Mouse (Mus musculus) cerebellum, postnatal 36 days (tissue): ENCODE data around the gene Acadvl.
A peak's percentile ranks its signal among the peaks of the same experiment; 100 is the strongest.

ENCODE experiments used
- DNase-seq, 2 experiments: peaks; one replicate each; pipeline ENCODE4 v3.0.0; 2021 to 2022; ENCODE audit warnings: mixed read lengths in 2 of 2

Gene Acadvl

GRCm38 (mm10) chr11:70000396-70000898 is 14.8 kb downstream of the Acadvl start, which contains the start of gene Dvl2:
TSS of gene Dvl2 (plus strand) at chr11:70000595.
- peak; percentile 84 to 89 for DNase-seq

DNA sequence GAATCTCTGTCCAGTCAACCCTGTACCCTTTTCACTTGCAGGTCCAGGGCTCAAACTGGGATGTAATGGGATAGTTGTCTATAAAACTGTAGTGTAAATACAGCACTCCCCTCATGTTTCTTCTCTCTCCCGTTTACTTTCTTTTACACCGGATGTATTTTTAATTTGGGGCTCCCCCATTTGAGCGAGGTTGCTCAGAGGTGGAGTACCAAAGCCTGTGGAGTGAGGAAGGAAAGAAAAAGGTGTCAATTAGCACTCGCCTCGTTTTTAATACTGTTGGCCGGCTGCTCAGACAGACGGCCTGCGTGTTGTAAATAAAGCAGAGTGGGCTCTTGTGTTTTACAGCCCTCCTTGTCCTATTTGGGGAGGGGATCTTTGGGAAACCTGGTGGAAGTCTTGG is 15.5 kb downstream of the Acadvl start:
- DNase-seq = no peak

- DNase-seq = no peak
Measured at GRCm38 (mm10) chr11:69998567-69999491, 16.4 kb downstream of the Acadvl start.

DNA sequence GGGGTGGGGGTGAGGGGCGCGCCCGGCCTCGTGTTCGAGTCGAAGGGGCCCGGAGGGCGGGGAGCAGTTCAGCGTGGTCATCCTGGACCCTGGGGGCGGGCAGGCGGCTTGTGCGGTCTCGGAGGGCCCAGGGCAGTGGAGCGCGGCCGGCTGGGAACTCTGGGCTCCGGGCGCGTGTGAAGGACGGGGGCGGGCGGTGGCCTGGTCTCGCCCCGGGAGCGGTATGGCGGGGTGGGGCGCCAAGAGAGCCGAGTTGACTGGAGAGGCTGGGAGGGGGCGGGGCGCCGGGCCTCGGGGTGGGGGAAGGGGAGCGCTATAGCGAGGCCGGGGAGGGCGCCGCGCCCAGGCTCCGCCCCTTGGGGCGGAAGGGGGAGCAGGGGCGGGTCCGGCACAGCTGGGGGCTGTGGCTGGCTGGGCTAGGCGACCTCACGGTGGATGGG is 18.1 kb downstream of the Acadvl start:
- DNase-seq = peak; percentile 67 to 81

DNA sequence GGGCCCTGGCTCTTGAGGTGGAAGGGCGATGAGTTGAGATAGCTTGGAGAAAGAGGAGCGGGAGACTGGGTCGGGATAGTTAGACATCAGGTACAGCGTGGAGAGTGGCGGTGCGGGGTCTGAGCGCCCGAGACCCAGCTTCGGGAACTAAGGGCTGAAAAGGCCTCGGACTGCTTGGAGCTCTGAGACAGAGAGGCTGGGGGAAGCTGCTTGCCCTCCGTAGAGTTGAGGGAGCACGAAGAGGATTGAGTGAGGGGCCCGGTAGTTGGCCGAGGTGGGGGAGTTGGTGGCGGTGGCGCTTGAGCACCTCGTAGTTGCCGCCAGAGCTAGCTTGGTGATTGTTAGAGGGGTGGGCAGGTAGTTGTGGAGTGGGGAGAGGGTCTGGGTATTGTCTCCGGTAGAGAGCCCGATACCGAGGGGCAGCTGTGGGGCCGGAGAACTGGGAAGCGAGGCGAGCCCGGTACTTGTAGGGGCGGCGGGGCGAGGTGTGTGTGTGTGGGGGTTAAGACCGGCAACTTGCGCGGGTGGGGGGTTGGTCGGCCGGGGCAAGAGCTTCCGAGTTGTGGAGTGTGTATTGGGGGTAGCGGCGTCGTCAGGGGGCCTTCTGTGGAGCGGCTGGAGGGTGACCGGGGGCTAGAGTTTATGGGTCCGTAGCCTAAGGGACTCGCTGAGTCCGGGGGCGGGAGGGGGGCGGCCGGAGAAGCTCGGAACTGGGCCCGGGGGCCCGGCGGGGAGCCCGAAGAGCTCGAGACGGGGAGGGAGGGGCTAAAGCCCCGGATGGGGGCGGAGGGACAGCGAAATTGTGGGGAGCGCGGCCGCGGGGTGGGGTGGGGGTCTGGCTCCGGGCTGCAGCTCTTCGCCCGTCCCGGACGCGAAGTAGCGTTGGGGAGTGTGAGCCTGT is 18.8 kb downstream of the Acadvl start:
- DNase-seq = peak in 1 of 2 experiments; percentile 56

- peak; percentile 91 to 96 for DNase-seq
Measured at GRCm38 (mm10) chr11:69995391-69995960, 19.7 kb downstream of the Acadvl start, which contains the start of gene Phf23. TSS of gene Phf23 (plus strand) at chr11:69995777.

DNA sequence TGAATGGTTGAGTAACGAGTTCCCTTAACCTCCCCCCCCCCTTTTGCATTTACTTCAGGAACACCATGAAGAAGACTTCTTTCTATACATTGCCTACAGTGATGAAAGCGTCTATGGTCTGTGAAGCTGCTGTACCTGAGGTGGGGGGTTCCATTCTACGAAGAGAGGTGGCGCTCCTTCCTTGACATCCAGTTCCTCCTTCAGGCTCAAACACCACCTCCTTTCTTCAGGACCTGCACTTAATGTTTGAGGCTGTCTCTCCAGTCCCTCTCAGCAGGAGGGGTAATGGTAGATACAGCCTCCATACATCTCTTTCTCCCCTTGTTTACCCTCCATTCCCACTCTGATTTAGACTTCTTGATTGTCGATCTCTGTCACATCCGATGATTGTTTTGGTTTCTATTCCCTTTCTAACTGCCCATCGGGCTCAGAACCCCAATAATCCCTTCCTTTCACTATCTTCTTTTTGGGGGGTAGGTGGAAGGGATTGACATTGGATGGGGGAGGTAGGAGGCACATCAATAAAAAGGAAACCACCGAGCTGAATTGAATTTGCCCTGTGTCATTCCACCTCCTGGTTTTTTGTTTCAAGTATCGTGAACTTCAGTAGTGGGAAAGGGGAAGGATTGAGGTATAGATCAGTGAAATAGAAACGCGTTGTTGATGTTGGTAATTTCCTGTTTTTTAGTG is 20.7 kb downstream of the Acadvl start:
- no peak for DNase-seq

GRCm38 (mm10) chr11:69992932-69993331 is 22.3 kb downstream of the Acadvl start:
- DNase-seq = no peak

GRCm38 (mm10) chr11:69992396-69992795 is 22.8 kb downstream of the Acadvl start:
- no peak for DNase-seq

GRCm38 (mm10) chr11:69991711-69992110 is 23.5 kb downstream of the Acadvl start:
- DNase-seq = no peak

GRCm38 (mm10) chr11:69990850-69991691 is 24.1 kb downstream of the Acadvl start, which contains the start of gene Gabarap:
TSS of gene Gabarap (plus strand) at chr11:69991143.
- DNase-seq = peak; percentile 96

- no peak for DNase-seq
Measured at GRCm38 (mm10) chr11:69989949-69990348, 25.3 kb downstream of the Acadvl start.

DNA sequence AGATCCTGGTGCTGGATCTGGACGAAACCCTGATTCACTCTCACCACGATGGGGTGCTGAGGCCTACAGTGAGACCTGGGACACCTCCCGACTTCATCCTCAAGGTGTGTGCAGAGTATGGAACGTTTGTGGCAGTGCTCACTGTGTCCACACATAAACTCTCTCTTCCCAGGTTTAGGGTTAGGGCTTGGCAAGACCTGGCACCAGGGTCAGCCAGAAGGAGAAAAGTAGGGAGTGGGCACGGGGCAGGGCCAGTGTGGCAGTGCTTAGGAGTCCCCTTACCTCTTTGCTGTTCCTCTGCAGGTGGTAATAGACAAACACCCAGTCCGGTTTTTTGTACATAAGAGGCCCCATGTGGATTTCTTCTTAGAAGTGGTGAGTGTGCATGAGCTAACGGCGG is 30.8 kb downstream of the Acadvl start:
- no peak for DNase-seq

DNA sequence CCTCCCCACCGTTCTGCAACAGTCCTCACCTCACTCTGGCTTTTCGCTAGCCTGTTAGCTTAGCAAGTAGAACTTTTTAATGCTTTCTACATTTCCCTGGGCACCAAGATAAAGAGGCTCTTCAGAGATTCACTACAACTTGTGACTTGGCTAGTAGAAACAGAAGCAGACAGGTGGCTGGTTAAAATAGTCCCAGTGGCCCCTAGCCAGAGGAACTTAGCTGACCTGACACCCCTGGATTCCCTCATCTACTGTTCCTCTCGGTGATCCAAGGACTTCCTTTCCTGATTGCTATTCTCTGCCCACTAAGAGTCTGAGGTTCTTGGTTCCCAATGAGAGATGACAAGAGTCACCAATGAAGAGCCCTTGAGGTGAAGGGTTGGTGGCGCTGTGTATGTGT is 31.8 kb downstream of the Acadvl start:
- DNase-seq = no peak

- DNase-seq = no peak
Measured at GRCm38 (mm10) chr11:69982877-69983276, 32.3 kb downstream of the Acadvl start.

DNA sequence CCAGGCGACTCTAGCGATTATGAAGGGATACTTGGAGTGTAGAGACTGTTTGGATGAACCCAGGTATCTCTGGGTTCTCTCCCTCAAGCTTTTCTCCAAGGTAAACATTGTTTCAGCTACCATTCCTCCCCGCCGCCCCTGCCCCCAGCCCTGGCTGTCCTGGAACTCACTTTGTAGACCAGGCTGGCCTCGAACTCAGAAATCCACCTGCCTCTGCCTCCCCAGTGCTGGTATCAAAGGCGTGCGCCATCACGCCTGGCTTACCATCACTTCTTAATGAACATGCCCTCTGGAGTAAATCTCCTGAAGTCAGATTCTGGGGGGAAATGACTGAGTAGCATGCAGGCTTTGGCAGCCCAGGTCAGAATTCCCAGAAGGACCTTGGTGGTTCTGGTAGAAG is 33.0 kb downstream of the Acadvl start, which contains the start of gene Elp5:
TSS of gene Elp5 (minus strand) at position 293 of the 400 bp plus-strand sequence.
- DNase-seq = no peak

DNA sequence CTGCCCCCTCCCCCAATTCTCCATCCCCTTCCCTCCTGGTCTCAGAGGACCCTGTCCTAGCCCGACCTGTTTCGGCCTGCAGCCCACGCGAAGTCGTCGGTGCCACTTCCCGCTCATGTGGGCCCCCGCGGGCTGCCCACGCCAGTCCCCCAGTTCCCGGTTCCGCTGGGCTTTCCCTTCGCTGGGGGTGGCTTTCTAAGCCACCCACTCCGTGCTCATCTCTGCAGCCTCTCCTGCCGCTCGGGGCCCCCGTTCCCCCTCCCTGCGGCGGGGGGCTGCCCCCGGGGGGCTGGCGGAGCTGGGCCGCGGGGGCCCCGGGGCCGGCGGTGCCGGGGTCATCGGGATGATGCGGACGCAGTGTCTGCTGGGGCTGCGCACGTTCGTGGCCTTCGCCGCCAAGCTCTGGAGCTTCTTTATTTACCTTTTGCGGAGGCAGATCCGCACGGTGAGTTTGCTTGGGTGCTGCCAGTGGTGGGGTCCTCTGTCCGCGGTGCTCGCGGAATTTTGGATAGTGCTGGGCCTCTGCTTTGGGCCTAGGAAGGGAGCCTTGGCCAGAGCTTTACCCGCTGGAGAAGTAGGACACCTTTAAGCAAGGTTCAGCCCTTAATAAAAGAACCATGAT is 34.0 kb downstream of the Acadvl start, which contains the start of gene Ctdnep1:
TSS of gene Ctdnep1 (plus strand) at position 16 of the 622 bp plus-strand sequence.
- DNase-seq = no peak

GRCm38 (mm10) chr11:69980196-69981140 is 34.7 kb downstream of the Acadvl start:
- peak; percentile 98 to 99 for DNase-seq

DNA sequence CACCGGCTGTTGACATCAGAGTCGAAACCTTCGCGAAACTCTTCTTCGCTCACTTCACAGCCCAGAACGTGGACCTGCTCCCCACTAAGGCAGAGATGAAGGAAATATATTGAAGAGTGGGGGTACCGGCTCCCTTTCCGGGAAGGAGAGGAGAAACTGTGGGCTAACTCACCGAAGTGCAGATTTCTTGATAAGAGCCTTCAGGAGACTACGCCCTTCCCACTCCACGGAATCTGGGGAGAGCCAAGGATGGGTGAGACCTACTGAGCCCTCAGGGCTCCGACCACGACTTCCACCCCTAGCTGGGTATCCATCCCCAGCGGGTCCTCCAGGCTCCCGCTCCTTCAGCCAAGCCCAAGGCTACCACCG is 35.4 kb downstream of the Acadvl start:
- no peak for DNase-seq
